7 mouse cellular contexts compared by ENCODE assay signal in the genomic region with DNA sequence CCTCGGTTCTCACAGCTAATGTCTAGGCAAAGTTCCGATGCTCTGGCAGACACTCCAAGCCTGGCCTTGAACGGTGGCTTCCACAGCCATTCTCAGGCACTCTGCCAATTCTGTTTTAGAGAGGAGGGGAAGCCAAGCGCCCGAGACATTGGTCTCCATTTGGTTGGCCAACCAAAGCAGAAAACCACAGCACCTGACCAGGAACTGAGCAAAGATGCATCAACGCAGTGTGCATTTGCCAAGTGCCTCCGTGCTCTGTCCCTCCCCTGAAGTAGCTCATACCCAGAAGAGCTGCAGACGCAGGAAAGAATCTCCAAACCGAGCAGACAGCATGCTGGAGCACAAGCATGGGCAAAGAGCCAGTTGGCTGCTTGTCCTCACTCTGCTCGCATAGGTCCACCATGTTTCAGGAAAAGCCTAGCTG. TPM values are rescaled to one million over a fixed set of nuclear protein-coding genes. Genes with fewer than 3 reads are reported as not detected.
DNase-seq lines count a peak whose midpoint lies in the region; ATAC-seq and TF ChIP-seq lines count a peak whose summit lies in the region.

No protein-coding gene starts in this region.

- 0 out of 2 replicates have a peak overlapping the region, but pooled peaks have one; percentile 13 for H3K4me2 ChIP-seq in intestine, postnatal 0 days (replicated peaks; ENCODE audit: low read depth)

- H3K4me3 ChIP-seq in left cerebral cortex, adult 2 months: no peak overlapping the region
- no peak overlapping the region for H3K4me3 ChIP-seq in intestine, postnatal 0 days (ENCODE audit: low read depth, low read length)

- DNase-seq in left cerebral cortex, postnatal 4 days: peak; percentile 77
- no peak for DNase-seq in left cerebral cortex, adult 2 months (ENCODE audit: extremely low spot score in 1 of 2, low spot score in 2 of 2)
- peak; percentile 69 for DNase-seq in adrenal gland, adult 2 months
- peak; percentile 38 for DNase-seq in cerebellum, adult 8-10 months
- DNase-seq in testis, postnatal 14 days (ENCODE audit: low spot score): peak; percentile 44
- no peak for DNase-seq in yolk sac, embryonic 10.5 days (ENCODE audit: low spot score)

- no peak overlapping the region for H3K27ac ChIP-seq in left cerebral cortex, adult 2 months
- H3K27ac ChIP-seq in intestine, postnatal 0 days (ENCODE audit: low read depth, low read length): no peak overlapping the region

- no peaks in the 10 kb centered on the region for H3K9me3 ChIP-seq in intestine, postnatal 0 days (ENCODE audit: control insufficient read depth)

- no peak overlapping the region for H3K9ac ChIP-seq in intestine, postnatal 0 days (ENCODE audit: low read depth, low read length)

- no peaks in the 10 kb centered on the region for H3K36me3 ChIP-seq in intestine, postnatal 0 days (ENCODE audit: control insufficient read depth, insufficient read depth)

- no peaks in the 10 kb centered on the region for H3K27me3 ChIP-seq in intestine, postnatal 0 days (replicated peaks; ENCODE audit: control insufficient read depth, insufficient read depth, low read length)

- no peak for ATAC-seq in intestine, postnatal 0 days

- intact Hi-C loops in left cerebral cortex, postnatal 4 days (cut with DNase I): no loop called here
- intact Hi-C loops in left cerebral cortex, adult 2 months (cut with DNase I): no loop called here

- H3K4me1 ChIP-seq in intestine, postnatal 0 days (replicated peaks; ENCODE audit: control insufficient read depth, insufficient read depth, low read length): 0 out of 2 replicates have a peak, but pooled peaks cover 7% of the 10 kb centered on the region

- 54% methylated on average over 10 of the region's 10 CpGs for WGBS in intestine, postnatal 0 days

- TF ChIP-seq CTCF in left cerebral cortex, adult 2 months (IDR thresholded peaks at IDR 0.05): no peak
- no peak for TF ChIP-seq CTCF in intestine, postnatal 0 days (IDR thresholded peaks at IDR 0.05; ENCODE audit: low read depth)

RNA-seq across cellular contexts. Expression of a gene that starts 4.6 kb away (rescaled TPM):
- total RNA-seq in left cerebral cortex, postnatal 4 days (2021): 1 to 10 TPM; 1.4 to 1.6 TPM
- total RNA-seq in left cerebral cortex, adult 2 months (2021): 1 to 10 TPM; 2.2 to 2.8 TPM
- total RNA-seq in adrenal gland, adult 2 months (2021): not detected
- polyA plus RNA-seq in adrenal gland, adult 2 months (2012; rRNA removed): 0.10 TPM in 1 of 2 replicates, not detected in the other
- polyA plus RNA-seq in intestine, postnatal 0 days (2015; fragmentation: Nextera tagmentation; extraction: Ambion mirVana): 1.5 and 1.9 TPM in 2 replicates

RNA-seq across cellular contexts. Expression of a gene that starts 43.7 kb away (rescaled TPM):
- 10 to 100 TPM; 87.2 to 99.7 TPM for total RNA-seq in left cerebral cortex, postnatal 4 days (2021)
- 10 to 100 TPM; 33.7 to 36.8 TPM for total RNA-seq in left cerebral cortex, adult 2 months (2021)
- total RNA-seq in adrenal gland, adult 2 months (2021): 10 to 100 TPM; 37.2 to 39.4 TPM
- 6.6 and 7.9 TPM in 2 replicates for polyA plus RNA-seq in adrenal gland, adult 2 months (2012; rRNA removed)
- 112 and 113 TPM in 2 replicates for polyA plus RNA-seq in intestine, postnatal 0 days (2015; fragmentation: Nextera tagmentation; extraction: Ambion mirVana)

RNA-seq across cellular contexts. Expression of a gene that starts 44.1 kb away (rescaled TPM):
- 10 to 100 TPM; 39.2 to 43.1 TPM for total RNA-seq in left cerebral cortex, postnatal 4 days (2021)
- total RNA-seq in left cerebral cortex, adult 2 months (2021): 10 to 100 TPM; 36.6 to 40.8 TPM
- 10 to 100 TPM; 43.0 to 53.0 TPM for total RNA-seq in adrenal gland, adult 2 months (2021)
- polyA plus RNA-seq in adrenal gland, adult 2 months (2012; rRNA removed): 44.8 and 75.6 TPM in 2 replicates
- polyA plus RNA-seq in intestine, postnatal 0 days (2015; fragmentation: Nextera tagmentation; extraction: Ambion mirVana): 34.9 and 35.4 TPM in 2 replicates

Comparison
In these comparisons a context has a peak if more than half of its experiments do, and no peak if none do; other contexts are left out.
1. DNase-seq: peak in left cerebral cortex, postnatal 4 days (single experiment), adrenal gland, adult 2 months (single experiment), cerebellum, adult 8-10 months (single experiment) and testis, postnatal 14 days (single experiment); none in left cerebral cortex, adult 2 months (0 of 2) and yolk sac, embryonic 10.5 days (single experiment).